Mouse (Mus musculus) lung, adult 2 months (tissue): ENCODE results near the gene Rps27. TPM values are rescaled to one million over a fixed set of nuclear protein-coding genes. Genes with fewer than 3 reads are reported as not detected.

Experiments
- DNase-seq: peaks from one replicate; pipeline ENCODE4 v3.0.0; 2022
- H3K4me1 ChIP-seq: fragments of 200-500 bp; 2 replicates; pipeline ENCODE4 v1.6.1; 2011; ENCODE audit warnings: low read length; ENCODE audit not compliant: control insufficient read depth, insufficient read depth
- H3K4me3 ChIP-seq: fragments of 200-500 bp; replicated peaks from 2 replicates; pipeline ENCODE3; 2011; ENCODE audit warnings: low read depth, mild to moderate bottlenecking, control low read depth, low read length; ENCODE audit errors: extremely low read depth
- CTCF ChIP-seq: fragments of 200-500 bp; IDR thresholded peaks from 2 replicates; pipeline ENCODE4 v1.5.1; 2011; ENCODE audit warnings: mild to moderate bottlenecking, low read length, control low read depth; ENCODE audit not compliant: insufficient read depth
- POLR2A ChIP-seq: fragments of 200-500 bp; IDR thresholded peaks from 2 replicates; pipeline ENCODE4 v1.6.1; 2011; ENCODE audit warnings: low read depth, mild to moderate bottlenecking, control low read depth, low read length, borderline replicate concordance; ENCODE audit errors: extremely low read depth
- WGBS: fragments of 180-500 bp; shearing (Covaris S2); methylation state at CpG from one replicate; pipeline ENCODE4 v1.1.7; 2018; 5-methylcytosine and 5-hydroxymethylcytosine counted together
- polyA plus RNA-seq: library from polyadenylated mRNA; depleted of rRNA; stranded (reverse); fragments of >200 nt; gene quantifications from 2 replicates; pipeline ENCODE4 v1.2.3, GENCODE M21; 2012

Rps27 gene
- polyA plus RNA-seq, 1 experiment = 918 TPM

DNA sequence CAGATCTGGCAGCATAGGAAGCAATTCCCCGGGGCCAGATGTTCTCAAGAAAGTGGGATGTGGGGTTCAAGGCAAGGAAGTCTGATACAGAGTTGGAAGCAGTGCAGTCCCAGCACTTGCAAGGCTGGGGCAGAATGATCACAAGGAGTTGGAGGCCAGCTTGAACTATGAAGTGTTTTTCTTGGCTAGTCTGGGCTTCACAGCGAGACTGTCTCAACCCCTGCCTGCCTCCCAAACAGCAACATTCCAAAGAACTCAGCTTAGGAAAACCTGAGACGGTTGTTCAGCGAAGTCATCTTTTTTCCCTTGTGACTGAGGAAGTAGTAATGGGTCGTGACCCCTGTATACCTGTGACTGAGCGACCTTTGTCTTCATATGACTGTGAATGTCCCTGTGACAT is 37.3 kb upstream of the Rps27 start:
- peaks cover 8% of the 10 kb centered on the region for H3K4me1 ChIP-seq
- TF ChIP-seq CTCF (no peak), POLR2A (no peak)
- no peak overlapping the region for H3K4me3 ChIP-seq
- DNase-seq = no peak
- 72% methylated on average over 6 of the region's 6 CpGs for WGBS

DNA sequence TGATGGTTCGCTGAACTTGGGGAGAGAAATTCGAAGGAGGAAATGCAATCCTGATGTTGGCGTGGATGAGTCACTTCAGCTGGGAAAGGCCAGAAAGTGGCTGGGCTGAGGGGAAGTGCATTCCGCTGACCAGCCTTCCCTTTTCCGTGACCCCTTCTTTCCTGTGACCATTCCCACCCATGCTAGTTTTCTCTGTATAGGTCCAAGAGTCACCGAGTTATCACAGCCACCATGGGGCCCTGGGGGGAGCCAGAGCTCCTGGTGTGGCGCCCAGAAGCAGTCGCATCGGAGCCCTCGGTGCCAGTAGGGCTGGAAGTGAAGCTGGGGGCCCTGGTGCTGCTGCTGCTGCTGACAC is 35.3 kb upstream of the Rps27 start:
- no peak for DNase-seq
- TF ChIP-seq CTCF (no peak), POLR2A (no peak)
- Histone ChIP-seq H3K4me1 (peaks cover 4% of the 10 kb centered on the region; the same call in 1 of the 2 replicates), H3K4me3 (peak overlapping the region; percentile 92)
- WGBS = 1% methylated on average over 10 of the region's 10 CpGs

DNA sequence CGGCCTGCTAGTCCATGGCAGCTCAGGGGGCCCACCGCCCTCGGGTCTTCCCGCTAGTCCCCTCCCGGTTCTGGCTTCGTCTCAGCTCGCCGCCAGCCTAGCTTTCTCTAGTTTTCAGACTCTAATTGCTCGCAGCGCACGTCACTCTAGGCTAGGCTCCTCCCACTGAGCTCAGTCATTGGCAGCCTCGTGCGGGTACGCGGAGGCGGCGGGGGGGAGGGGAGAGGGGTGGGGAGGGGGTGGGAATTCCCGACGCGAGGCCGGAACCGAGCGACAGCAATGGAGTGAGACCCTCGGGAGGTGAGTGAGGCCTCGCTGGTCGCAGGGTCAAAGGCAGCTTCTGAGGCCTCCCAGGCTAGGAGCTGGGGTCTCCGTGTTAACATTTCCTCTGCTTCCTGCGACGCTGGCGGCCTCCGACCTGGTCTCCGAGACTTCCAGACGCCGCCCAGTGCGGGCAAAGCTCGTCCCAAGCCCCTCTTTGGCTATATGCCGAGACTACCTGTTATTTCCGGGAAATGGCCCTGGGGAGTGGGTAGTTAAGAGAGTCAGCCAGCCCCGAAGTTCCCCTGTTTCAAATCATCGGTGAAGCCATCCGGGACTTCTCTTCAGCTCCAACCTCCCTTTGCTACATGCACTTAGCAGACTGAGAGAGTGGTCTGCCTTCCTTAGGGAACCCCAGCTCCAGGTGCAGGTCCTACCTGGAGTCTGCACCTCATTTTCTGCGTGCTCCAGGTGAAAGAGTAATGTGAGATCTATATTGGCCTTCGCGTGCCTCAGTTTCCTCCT is 34.7 kb upstream of the Rps27 start, which contains the start of gene Slc39a1:
Slc39a1 (plus strand) TSS at position 213 of the 786 bp plus-strand sequence.
- TF ChIP-seq CTCF = no peak
- peak; percentile 53; the same call in 1 of the 2 replicates for TF ChIP-seq POLR2A
- Histone ChIP-seq H3K4me1 (peaks cover 4% of the 10 kb centered on the region), H3K4me3 (peak within 1 kb of the TSS; percentile 92)
- under 1% methylated on average over 44 of the region's 44 CpGs for WGBS
- peak; percentile 91 for DNase-seq

DNA sequence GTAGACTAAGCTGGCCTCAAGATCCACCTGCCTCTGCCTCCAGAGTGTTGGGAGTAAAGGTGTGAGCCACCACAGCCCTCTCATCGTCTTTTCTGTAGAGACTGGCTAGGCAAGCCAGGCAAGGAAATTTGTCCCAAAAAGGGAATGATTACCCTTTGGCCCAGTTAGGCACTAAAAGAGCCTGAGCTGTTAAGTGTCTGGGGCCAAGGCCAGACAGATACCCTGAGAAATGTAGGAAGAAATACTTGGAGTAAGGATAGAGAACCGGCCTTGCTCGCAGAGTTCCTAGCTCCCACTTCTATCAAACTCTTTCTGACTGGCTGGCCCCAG is 34.1 kb upstream of the Rps27 start:
- Histone ChIP-seq H3K4me1 (peaks cover 6% of the 10 kb centered on the region), H3K4me3 (peak overlapping the region; percentile 72)
- WGBS = 3% methylated on average over 3 of the region's 3 CpGs
- no peak for DNase-seq
- TF ChIP-seq POLR2A (no peak), CTCF (no peak)

DNA sequence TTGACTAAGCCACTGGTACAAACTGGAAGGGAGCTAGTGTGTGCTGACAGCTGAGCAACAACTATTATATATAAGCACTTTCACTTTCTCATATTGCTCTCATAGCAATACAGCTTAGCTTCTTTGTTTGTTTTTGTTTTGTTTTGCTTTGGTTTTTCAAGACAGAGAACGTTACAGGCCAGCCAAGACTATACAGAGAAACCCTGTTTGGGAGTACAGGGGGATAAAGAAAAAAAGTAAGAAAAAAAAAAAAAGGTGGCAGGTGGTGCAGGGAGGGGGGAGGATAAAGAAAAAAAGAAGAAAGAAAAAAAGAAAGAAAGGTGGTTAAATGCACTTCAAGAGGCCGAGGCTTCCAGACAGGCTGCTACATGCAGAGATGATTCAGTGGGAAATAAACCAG is 32.0 kb upstream of the Rps27 start:
- whole genome bisulfite sequencing = 41% methylated on average over 2 of the region's 2 CpGs
- no peak for TF ChIP-seq POLR2A
- no peak for TF ChIP-seq CTCF
- H3K4me1 ChIP-seq = peaks cover 6% of the 10 kb centered on the region
- no peak for DNase-seq
- no peak overlapping the region for H3K4me3 ChIP-seq

DNA sequence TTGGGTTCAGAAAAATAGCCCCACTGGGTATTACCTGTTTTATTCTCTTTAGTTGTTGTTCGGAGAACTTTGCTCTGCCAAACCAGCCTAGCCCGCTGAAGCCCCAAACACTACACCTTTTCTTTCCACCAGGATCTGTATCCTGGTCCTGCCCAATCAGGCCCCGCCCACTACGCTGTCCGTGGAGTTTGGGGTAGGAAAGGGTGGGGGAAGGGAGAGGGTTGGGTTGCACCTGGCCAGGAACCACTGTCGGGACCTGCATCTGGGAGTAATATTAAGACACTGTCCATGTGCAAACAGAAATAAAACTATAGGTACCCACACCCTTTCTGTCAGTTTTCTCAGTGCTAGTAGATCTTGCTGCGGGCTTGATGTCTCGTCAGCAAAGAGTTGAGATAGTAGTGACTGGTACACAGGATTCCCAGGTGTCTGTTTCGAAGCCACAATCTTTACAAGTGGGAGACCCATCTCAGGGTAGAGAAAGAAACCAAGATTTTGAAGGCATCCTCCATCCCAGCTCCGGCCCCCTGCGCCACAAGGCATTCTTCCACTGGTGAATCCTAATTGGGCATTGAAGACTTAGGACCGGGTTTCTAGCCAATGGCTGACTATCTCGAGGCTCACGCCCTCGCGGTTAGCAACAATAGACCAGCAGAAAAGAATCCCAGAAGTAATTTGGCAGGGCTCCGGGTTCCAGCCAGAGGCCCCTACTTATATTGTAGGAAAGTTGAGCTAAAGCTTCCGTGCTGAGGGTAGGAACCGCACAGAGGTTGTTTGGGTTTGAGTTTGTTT is 29.7 kb upstream of the Rps27 start, which contains the start of gene Creb3l4:
Creb3l4 (minus strand) TSS at position 529 of the 792 bp plus-strand sequence.
- peak; percentile 61 for DNase-seq
- Histone ChIP-seq H3K4me3 (peak within 1 kb of the TSS; percentile 45), H3K4me1 (peaks cover 2% of the 10 kb centered on the region; the same call in 1 of the 2 replicates)
- TF ChIP-seq POLR2A = no peak; the same call in 1 of the 2 replicates
- 17% methylated on average over 19 of the region's 19 CpGs for WGBS

DNA sequence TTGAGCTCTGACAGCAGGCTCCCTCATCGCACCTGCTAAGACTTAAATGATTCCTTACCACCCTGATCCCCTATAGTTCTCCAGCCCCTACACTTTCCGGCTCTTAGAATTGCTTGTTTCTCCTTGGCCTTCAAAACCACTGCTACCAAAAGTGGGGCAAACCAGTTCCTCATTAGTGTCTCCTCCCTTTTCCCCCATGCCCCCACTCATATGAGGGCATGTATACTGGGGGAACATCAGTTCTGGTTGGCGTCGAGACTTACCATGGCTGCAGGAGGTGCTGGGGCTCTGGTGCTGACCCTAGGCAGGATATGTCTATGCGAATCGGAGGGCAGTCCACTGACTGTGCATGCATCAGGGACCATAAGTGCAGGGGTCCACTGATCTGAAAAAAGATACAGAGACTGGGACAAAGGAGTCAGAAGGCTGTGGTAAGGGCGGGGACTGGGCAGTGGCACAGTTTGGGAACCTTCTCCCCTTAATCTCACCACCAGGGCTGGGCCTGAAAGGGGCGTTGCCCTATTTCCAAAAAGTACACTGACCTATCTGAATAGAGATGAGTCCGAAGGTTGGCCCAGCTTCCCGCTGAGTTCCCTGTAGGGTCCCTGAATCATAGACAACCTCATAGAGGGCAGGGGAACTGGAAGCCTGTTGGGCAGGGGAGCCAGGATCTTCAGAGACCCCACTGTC is 28.4 kb upstream of the Rps27 start:
- Histone ChIP-seq H3K4me3 (no peak overlapping the region), H3K4me1 (peaks cover 2% of the 10 kb centered on the region; the same call in 1 of the 2 replicates)
- no peak for DNase-seq
- TF ChIP-seq POLR2A (no peak), CTCF (no peak)
- WGBS = 86% methylated on average over 10 of the region's 10 CpGs

DNA sequence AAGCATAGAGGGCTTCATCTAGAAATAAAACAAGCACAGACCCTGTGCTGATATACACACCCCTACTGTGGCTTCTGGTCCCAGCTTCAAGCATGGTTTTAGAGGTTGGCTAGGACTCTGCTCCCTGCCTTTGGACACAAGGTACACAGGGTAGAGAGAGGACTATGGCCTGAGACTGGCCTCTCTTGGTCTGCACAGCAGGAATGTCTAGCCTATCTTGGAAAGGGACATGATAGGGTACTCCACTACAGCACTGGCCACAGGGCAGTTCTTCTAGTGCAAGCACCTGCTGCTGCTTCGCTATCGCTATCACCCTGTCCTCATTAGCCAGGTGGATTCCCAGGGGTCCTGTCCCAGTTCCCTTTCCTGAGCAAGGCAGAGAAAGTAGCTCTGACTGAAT is 27.8 kb upstream of the Rps27 start:
- 90% methylated on average over 2 of the region's 2 CpGs for WGBS
- DNase-seq = no peak

DNA sequence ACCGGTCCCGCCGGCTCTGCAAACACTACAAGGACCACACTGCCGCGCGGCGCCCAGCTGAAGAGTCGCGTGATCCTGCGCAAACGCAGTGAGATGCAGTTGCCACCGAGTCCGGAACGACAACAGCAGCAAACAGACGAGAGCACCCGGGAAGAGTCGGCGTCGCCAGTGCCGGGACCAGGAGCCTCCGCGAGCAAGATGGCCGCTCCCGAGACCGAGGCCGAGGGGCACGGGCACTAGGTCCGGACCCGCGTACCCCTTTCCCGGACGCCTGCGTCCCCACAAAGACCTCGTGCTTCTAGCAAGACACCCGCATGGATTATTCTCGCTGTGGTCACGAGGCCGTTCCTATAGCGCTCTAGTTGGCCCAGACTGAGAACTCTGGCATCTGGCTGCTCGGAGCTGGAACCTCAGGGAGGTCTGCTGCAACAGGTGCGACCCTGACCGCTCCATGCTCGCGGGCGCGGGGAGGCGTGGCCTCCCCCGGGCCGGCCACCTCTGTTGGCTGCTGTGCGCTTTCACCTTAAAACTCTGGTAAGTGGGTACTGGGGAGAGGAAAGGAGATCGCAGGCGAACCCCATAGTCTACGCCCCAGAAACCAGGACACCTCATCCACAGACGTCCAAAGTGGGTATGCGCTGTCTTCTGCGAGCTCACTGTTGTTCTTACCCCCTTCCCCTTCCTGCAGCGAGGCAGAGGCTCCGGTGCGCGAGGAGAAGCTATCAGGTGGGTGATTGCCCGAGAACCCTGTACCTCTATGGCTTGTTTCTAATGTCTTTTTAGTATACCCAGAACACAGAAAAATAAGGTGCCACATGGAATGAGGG is 18.3 kb upstream of the Rps27 start, which contains the start of gene Jtb:
Jtb (plus strand) TSS at position 91 of the 827 bp plus-strand sequence.
- TF ChIP-seq CTCF = no peak
- peak; percentile 84; the same call in 1 of the 2 replicates for TF ChIP-seq POLR2A
- DNase-seq = peak; percentile 89
- Histone ChIP-seq H3K4me1 (no peaks in the 10 kb centered on the region), H3K4me3 (peak within 1 kb of the TSS; percentile 72)
- WGBS = under 1% methylated on average over 61 of the region's 61 CpGs

More for the DNA sequence above, 27.8 kb upstream of the Rps27 start:
- H3K4me1 ChIP-seq = peaks cover 2% of the 10 kb centered on the region; the same call in 1 of the 2 replicates
- no peak for TF ChIP-seq CTCF
- TF ChIP-seq POLR2A = no peak
- H3K4me3 ChIP-seq = no peak overlapping the region
